Mouse (Mus musculus): ENCODE measurements around the gene Bpifb4. TPM values are rescaled to one million over a fixed set of nuclear protein-coding genes. Genes with fewer than 3 reads are reported as not detected.

Bpifb4 gene
- polyA plus RNA-seq (2021), result not detected

- in situ Hi-C loops (cut with MboI; ENCODE audit: low pct_unique_long_range_greater_than_20kb), result no loop called here
- ATAC-seq (no peak), DNase-seq (ENCODE audit: low read depth, low spot score) (no peak)
- ChIA-PET CTCF (no interaction called here), POLR2A (no interaction called here)
- no peak for TF ChIP-seq CTCF (IDR thresholded peaks at IDR 0.05)
- H3K27me3 ChIP-seq, result no peaks in the 10 kb centered on the region
These were observed at the start of gene Bpifb4 for GRCm38 (mm10) chr2:153937843-153938242. Gene Bpifb4, plus strand, starts transcription at chr2:153938212.

DNA sequence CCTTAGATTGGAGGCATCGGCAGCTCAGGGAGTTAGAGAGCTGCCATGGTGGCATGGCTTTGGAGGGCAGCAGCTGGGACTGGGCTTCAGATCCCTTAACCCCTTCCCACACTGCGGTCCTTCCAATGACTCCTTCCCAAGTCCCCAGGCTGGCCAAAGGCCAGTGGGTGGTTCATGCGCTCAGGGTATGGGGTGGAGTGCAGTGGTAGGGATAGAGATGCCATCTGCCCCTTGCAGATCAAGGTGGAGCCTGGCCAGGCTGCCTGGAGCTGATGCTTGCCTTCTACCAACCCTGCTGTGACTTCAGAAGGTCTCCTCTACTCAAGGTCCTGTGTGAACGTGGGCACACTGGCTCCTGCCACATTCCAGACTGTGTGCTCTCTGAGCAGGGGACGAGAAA, 38.9 kb upstream of the Bpifb4 start:
- no peak for TF ChIP-seq CTCF (IDR thresholded peaks at IDR 0.05)
- no peak for ATAC-seq
- DNase-seq (ENCODE audit: low read depth, low spot score), result no peak
- H3K27me3 ChIP-seq, result peaks cover 24% of the 10 kb centered on the region
- in situ Hi-C loops (cut with MboI; ENCODE audit: low pct_unique_long_range_greater_than_20kb), result no loop called here
- CTCF ChIA-PET, result no interaction called here
- POLR2A ChIA-PET, result no interaction called here

GRCm38 (mm10) chr2:153900088-153900487, 37.9 kb upstream of the Bpifb4 start, which contains the start of gene Bpifb6:
Gene Bpifb6, plus strand, starts transcription at chr2:153900388.
- no peak for ATAC-seq
- no peak for DNase-seq (ENCODE audit: low read depth, low spot score)
- in situ Hi-C loops (cut with MboI; ENCODE audit: low pct_unique_long_range_greater_than_20kb), result no loop called here
- ChIA-PET POLR2A (no interaction called here), CTCF (interaction anchor here (0.9 kb wide), 1 partner anchor 13 kb away, joined by 3 read pairs; no protein-coding TSS in a partner anchor)
- TF ChIP-seq CTCF (IDR thresholded peaks at IDR 0.05), result no peak
- H3K27me3 ChIP-seq, result peaks cover 21% of the 10 kb centered on the region

DNA sequence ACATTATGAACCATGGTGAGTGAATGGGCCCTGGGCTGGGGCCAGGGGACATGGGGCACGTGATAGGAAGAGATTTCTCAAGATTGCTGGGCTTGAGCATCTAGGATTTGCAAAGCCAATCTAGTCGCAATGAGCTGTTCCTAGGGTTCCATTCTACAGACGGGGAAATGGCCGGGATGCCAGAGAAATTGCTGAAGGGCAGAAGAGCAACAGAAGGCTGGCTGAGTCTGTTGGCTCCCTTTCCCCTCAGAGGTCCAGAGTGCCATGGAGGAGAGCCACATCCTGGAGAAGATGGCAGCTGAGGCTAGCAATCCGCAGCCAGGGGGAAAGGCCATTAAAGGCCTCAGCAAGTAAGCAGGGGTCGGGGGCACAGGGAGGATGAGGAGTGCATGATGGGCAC, 35.3 kb upstream of the Bpifb4 start:
- in situ Hi-C loops (cut with MboI; ENCODE audit: low pct_unique_long_range_greater_than_20kb), result no loop called here
- ATAC-seq (no peak), DNase-seq (ENCODE audit: low read depth, low spot score) (no peak)
- peaks cover 28% of the 10 kb centered on the region for H3K27me3 ChIP-seq
- TF ChIP-seq CTCF (IDR thresholded peaks at IDR 0.05), result no peak
- POLR2A ChIA-PET, result no interaction called here
- CTCF ChIA-PET, result no interaction called here

DNA sequence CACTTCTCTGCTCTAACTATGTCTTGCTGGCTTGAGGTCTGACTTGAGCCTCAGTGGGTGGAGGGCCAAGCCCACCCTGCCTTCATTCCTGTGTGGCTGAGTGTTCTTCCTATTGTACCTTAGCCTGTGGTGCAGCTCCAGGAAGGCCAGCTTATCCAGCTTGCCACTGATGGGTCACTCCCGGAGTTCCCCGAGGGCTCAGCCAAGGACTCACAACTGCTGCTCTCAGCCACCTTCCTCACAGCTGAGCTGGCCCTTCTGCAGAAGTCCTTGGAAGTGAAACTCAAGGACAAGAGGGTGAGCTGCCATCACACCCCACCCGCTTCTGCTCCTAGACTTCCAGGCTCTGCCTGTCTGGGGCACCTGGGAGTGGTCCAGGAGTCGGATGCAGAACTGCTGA, 31.4 kb upstream of the Bpifb4 start:
- ATAC-seq (no peak), DNase-seq (ENCODE audit: low read depth, low spot score) (no peak)
- no peak for TF ChIP-seq CTCF (IDR thresholded peaks at IDR 0.05)
- ChIA-PET POLR2A (no interaction called here), CTCF (no interaction called here)
- in situ Hi-C loops (cut with MboI; ENCODE audit: low pct_unique_long_range_greater_than_20kb), result no loop called here
- H3K27me3 ChIP-seq, result peaks cover 28% of the 10 kb centered on the region

GRCm38 (mm10) chr2:153914151-153914550, 23.9 kb upstream of the Bpifb4 start:
- no peak for DNase-seq (ENCODE audit: low read depth, low spot score)
- CTCF ChIA-PET, result no interaction called here
- in situ Hi-C loops (cut with MboI; ENCODE audit: low pct_unique_long_range_greater_than_20kb), result no loop called here
- no peak for TF ChIP-seq CTCF (IDR thresholded peaks at IDR 0.05)
- no peak for ATAC-seq
- POLR2A ChIA-PET, result no interaction called here
- H3K27me3 ChIP-seq, result peaks cover 10% of the 10 kb centered on the region

DNA sequence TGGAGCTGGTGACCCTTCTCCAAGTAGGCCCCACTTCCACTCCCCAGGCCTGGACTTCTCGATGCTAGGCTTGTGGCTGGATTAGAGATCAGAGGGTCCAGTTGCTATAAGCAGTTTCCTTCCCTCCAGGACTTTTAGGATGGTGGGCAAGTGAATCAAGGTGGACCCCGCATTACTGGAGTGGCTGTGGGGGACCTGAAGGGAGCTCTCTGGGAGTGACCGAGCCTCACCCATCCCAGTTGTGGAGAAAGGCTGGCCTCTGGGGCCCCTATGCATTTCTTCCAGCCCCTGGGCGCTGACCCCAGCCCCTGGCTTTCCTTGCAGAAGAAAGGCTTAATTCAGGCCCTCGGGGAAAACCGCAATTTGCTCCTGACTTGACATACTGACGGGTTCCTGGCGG, 20.1 kb upstream of the Bpifb4 start, which contains the start of gene Bpifb3:
Gene Bpifb3, plus strand, starts transcription at position 301 of the 400 bp plus-strand sequence.
- ChIA-PET CTCF (no interaction called here), POLR2A (no interaction called here)
- no peak for ATAC-seq
- DNase-seq (ENCODE audit: low read depth, low spot score), result no peak
- in situ Hi-C loops (cut with MboI; ENCODE audit: low pct_unique_long_range_greater_than_20kb), result no loop called here
- no peak for TF ChIP-seq CTCF (IDR thresholded peaks at IDR 0.05)
- peaks cover 22% of the 10 kb centered on the region for H3K27me3 ChIP-seq

GRCm38 (mm10) chr2:153921246-153921645, 16.8 kb upstream of the Bpifb4 start:
- ChIA-PET POLR2A (no interaction called here), CTCF (no interaction called here)
- in situ Hi-C loops (cut with MboI; ENCODE audit: low pct_unique_long_range_greater_than_20kb), result loop anchor here (10.0 kb wide), 1 partner anchor 256 kb away; no protein-coding TSS in a partner anchor
- TF ChIP-seq CTCF (IDR thresholded peaks at IDR 0.05), result no peak
- ATAC-seq, result no peak
- DNase-seq (ENCODE audit: low read depth, low spot score), result no peak
- H3K27me3 ChIP-seq, result peaks cover 23% of the 10 kb centered on the region

DNA sequence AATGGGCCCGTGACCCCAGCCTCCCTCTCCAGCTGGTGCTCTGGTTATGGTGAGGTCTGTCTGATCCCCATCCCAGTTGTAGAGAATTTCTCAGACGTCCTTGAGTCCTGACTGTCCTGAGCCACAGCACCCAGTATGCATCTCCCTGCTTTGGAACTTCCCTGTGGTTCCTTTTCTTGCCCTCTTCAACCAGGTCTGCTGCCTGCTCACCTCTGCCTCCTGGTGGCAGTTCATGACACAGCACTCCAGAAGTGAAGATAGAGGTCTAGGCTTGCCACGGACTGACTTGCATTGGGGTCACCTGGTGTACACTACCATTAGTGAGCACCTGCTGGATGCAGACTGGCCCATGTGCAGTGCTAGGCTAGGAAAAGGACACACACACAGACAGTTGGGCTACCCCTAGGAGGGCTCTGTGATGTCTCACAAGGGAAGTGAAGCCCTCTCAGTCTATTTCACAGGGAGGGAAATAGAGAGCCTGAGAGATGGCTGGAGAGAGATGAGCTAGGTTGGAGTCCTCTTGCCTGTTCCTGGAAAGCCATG, 8.1 kb upstream of the Bpifb4 start:
- ATAC-seq, result no peak
- in situ Hi-C loops (cut with MboI; ENCODE audit: low pct_unique_long_range_greater_than_20kb), result loop anchor here (10.0 kb wide), 1 partner anchor 265 kb away; no protein-coding TSS in a partner anchor

GRCm38 (mm10) chr2:153931125-153931524, 6.9 kb upstream of the Bpifb4 start:
- CTCF ChIA-PET, result interaction anchor here (0.9 kb wide), 1 partner anchor 9 kb away, joined by 3 read pairs; no protein-coding TSS in a partner anchor
- no peak for TF ChIP-seq CTCF (IDR thresholded peaks at IDR 0.05)
- H3K27me3 ChIP-seq, result peaks cover 6% of the 10 kb centered on the region
- ATAC-seq (no peak), DNase-seq (ENCODE audit: low read depth, low spot score) (no peak)
- in situ Hi-C loops (cut with MboI; ENCODE audit: low pct_unique_long_range_greater_than_20kb), result no loop called here
- POLR2A ChIA-PET, result no interaction called here

More for the DNA sequence above, 8.1 kb upstream of the Bpifb4 start:
- CTCF ChIA-PET, result interaction anchor here (0.9 to 1.4 kb wide), 2 partner anchors 8 to 13 kb away, joined by 3 read pairs; no protein-coding TSS in a partner anchor
- POLR2A ChIA-PET, result no interaction called here
- H3K27me3 ChIP-seq, result peaks cover 6% of the 10 kb centered on the region
- no peak for TF ChIP-seq CTCF (IDR thresholded peaks at IDR 0.05)
- DNase-seq (ENCODE audit: low read depth, low spot score), result no peak

DNA sequence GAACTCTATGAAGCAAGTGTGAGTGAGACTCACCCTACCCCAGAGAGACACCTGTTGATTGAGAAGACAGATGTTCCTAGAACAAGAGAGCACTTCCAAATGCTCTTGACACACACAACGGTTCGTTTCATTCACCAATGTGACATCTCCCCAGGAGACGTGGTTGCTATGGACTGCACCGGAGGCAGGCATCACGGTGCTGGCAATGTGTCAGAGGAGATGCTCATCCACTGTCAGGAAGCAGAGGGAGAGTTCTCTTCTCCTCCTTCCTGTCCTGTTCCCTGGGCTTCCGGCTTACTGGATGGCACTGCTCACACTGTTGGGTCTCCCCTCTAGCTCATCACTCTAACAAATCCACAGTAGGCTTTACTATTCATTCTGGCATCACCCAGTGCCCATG, 4.7 kb upstream of the Bpifb4 start:
- no peaks in the 10 kb centered on the region for H3K27me3 ChIP-seq
- ChIA-PET CTCF (no interaction called here), POLR2A (no interaction called here)
- ATAC-seq, result no peak
- in situ Hi-C loops (cut with MboI; ENCODE audit: low pct_unique_long_range_greater_than_20kb), result no loop called here
- TF ChIP-seq CTCF (IDR thresholded peaks at IDR 0.05), result no peak
- no peak for DNase-seq (ENCODE audit: low read depth, low spot score)

DNA sequence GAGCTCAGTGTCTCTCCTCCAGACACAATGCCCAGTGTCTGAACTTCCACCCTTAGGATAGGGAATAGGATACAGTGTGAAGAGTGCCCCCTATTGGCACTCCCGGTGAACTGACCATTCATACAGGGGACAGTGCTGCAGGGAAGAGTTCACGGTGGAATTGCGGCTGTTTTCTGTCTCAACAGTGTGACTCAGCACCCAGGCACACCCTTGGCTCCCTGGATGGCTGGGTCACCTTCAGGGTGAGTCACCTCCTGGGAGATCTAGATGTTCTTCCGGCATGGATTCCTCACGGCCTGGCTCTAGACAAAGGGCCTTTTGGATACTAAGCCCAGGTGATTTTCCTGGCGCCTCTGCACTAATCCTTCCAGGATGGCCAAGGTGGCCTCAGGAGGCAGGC, 2.7 kb upstream of the Bpifb4 start:
- no peak for DNase-seq (ENCODE audit: low read depth, low spot score)
- ATAC-seq, result no peak
- ChIA-PET CTCF (no interaction called here), POLR2A (no interaction called here)
- TF ChIP-seq CTCF (IDR thresholded peaks at IDR 0.05), result no peak
- in situ Hi-C loops (cut with MboI; ENCODE audit: low pct_unique_long_range_greater_than_20kb), result no loop called here
- H3K27me3 ChIP-seq, result no peaks in the 10 kb centered on the region
